Mouse (Mus musculus) G1E-ER4 (cell line): Measurements from ENCODE around the gene Gimap3. TPM values are rescaled to one million over a fixed set of nuclear protein-coding genes. Genes with fewer than 3 reads are reported as not detected.

Experiments
- GATA1 ChIP-seq: IDR thresholded peaks from one replicate; pipeline ENCODE4 v1.8.0; 2012; ENCODE audit warnings: low read length, inconsistent platforms
- polyA plus RNA-seq: library from polyadenylated mRNA; stranded (reverse); fragments of >175 nt; gene quantifications from 2 replicates; pipeline ENCODE4 v1.2.3, GENCODE M21; 2012

Gene Gimap3
- not detected in 2 replicates for polyA plus RNA-seq

GRCm38 (mm10) chr6:48770696-48771095, at the start of gene Gimap3:
Gene Gimap3, minus strand, starts transcription at chr6:48770851.
- TF ChIP-seq GATA1: no peak

GRCm38 (mm10) chr6:48817815-48818214, 47.2 kb upstream of the Gimap3 start:
- TF ChIP-seq GATA1: no peak

GRCm38 (mm10) chr6:48815013-48815412, 44.4 kb upstream of the Gimap3 start:
- no peak for TF ChIP-seq GATA1

GRCm38 (mm10) chr6:48809494-48810219, 39.0 kb upstream of the Gimap3 start:
- no peak for TF ChIP-seq GATA1

- no peak for TF ChIP-seq GATA1
Observed at GRCm38 (mm10) chr6:48806746-48807145, 36.1 kb upstream of the Gimap3 start.

- no peak for TF ChIP-seq GATA1
Observed at GRCm38 (mm10) chr6:48804346-48804745, 33.7 kb upstream of the Gimap3 start.

- no peak for TF ChIP-seq GATA1
Observed at GRCm38 (mm10) chr6:48803406-48804051, 32.9 kb upstream of the Gimap3 start.

- no peak for TF ChIP-seq GATA1
Observed at GRCm38 (mm10) chr6:48801897-48802296, 31.2 kb upstream of the Gimap3 start.

- no peak for TF ChIP-seq GATA1
Observed at GRCm38 (mm10) chr6:48787867-48788266, 17.2 kb upstream of the Gimap3 start.

- TF ChIP-seq GATA1: no peak
Observed at GRCm38 (mm10) chr6:48785601-48786000, 14.9 kb upstream of the Gimap3 start.

- TF ChIP-seq GATA1: no peak
Observed at GRCm38 (mm10) chr6:48785189-48785588, 14.5 kb upstream of the Gimap3 start.

- TF ChIP-seq GATA1: no peak
Observed at GRCm38 (mm10) chr6:48784406-48784805, 13.8 kb upstream of the Gimap3 start.

- TF ChIP-seq GATA1: no peak
Observed at GRCm38 (mm10) chr6:48772030-48772429, 1.4 kb upstream of the Gimap3 start.

- no peak for TF ChIP-seq GATA1
Observed at GRCm38 (mm10) chr6:48768933-48769332, 1.7 kb downstream of the Gimap3 start.

GRCm38 (mm10) chr6:48768178-48768869, 2.3 kb downstream of the Gimap3 start:
- TF ChIP-seq GATA1: no peak

GRCm38 (mm10) chr6:48764496-48764895, 6.2 kb downstream of the Gimap3 start:
- no peak for TF ChIP-seq GATA1
